In the genomic region with DNA sequence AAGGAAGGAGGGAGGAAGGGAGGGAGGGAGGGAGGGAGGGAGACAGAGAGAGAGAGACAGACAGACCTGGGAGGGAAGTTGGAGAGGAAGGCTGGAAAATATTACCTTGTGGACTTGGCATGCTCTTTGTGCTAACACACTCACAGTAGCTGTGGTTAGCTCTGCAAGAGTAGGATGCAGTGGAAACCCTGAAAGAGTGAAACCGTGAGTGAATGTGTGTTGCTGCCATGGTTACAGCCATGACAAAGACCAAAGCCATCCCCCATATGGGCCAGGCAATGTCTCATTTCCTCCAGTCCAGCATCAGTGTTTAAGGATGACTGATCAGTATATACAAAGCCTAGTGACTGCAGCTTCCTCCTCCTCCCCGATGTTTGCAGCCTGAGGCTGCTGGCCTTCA, we compare ENCODE assay signal across 8 mouse cellular contexts. TPM values are rescaled to one million over a fixed set of nuclear protein-coding genes. Genes with fewer than 3 reads are reported as not detected.
DNase-seq lines count a peak whose midpoint lies in the region; ATAC-seq and TF ChIP-seq lines count a peak whose summit lies in the region.

No protein-coding gene starts in this region.

- no peaks in the 10 kb centered on the region for H3K36me3 ChIP-seq in heart, embryonic 12.5 days
- no peaks in the 10 kb centered on the region for H3K36me3 ChIP-seq in limb, embryonic 14.5 days (ENCODE audit: control insufficient read depth, insufficient read depth, low read length)

- no peaks in the 10 kb centered on the region for H3K9me3 ChIP-seq in heart, embryonic 12.5 days (replicated peaks)
- H3K9me3 ChIP-seq in limb, embryonic 14.5 days (ENCODE audit: control insufficient read depth, low read length) = no peaks in the 10 kb centered on the region

- DNase-seq in heart, postnatal 36 days = no peak
- DNase-seq in thymus, postnatal 0 days (ENCODE audit: low spot score) = peak; percentile 6
- no peak for DNase-seq in thymus, postnatal 36 days
- DNase-seq in limb, embryonic 14.5 days (ENCODE audit: low spot score) = peak; percentile 70
- DNase-seq in layer of hippocampus, adult 2 months (ENCODE audit: low spot score in 2 of 2) = no peak
- no peak for DNase-seq in right cerebral cortex, postnatal 10 days (ENCODE audit: low spot score in 2 of 2)
- no peak for DNase-seq in left cerebral cortex, postnatal 4 days

- TF ChIP-seq POLR2A in limb, embryonic 14.5 days (IDR thresholded peaks at IDR 0.05; ENCODE audit: borderline replicate concordance, extremely low read depth, insufficient read depth, insufficient read length) = no peak

- peak overlapping the region; percentile 52 for H3K4me2 ChIP-seq in heart, embryonic 12.5 days
- peak overlapping the region; percentile 32; the same call in 1 of the 2 replicates for H3K4me2 ChIP-seq in limb, embryonic 14.5 days (replicated peaks; ENCODE audit: low read depth, low read length, severe bottlenecking)

- no peak overlapping the region for H3K27ac ChIP-seq in heart, embryonic 12.5 days (ENCODE audit: poor library complexity, severe bottlenecking)
- no peak overlapping the region for H3K27ac ChIP-seq in limb, embryonic 14.5 days (replicated peaks; ENCODE audit: low read depth, low read length)
- no peak overlapping the region for H3K27ac ChIP-seq in layer of hippocampus, adult 2 months

- ATAC-seq in heart, embryonic 12.5 days (ENCODE audit: insufficient number of reproducible peaks, low FRiP score) = peak; percentile 49
- peak; percentile 61 for ATAC-seq in limb, embryonic 14.5 days (ENCODE audit: low FRiP score, low read depth)

- peak overlapping the region; percentile 30 for H3K4me3 ChIP-seq in heart, embryonic 12.5 days
- no peak overlapping the region for H3K4me3 ChIP-seq in limb, embryonic 14.5 days (replicated peaks; ENCODE audit: low read length)
- no peak overlapping the region for H3K4me3 ChIP-seq in layer of hippocampus, adult 2 months

- intact Hi-C loops in heart, postnatal 36 days (cut with DNase I) = loop anchor here (1.0 to 5.0 kb wide), 4 partner anchors 45 to 219 kb away; no protein-coding TSS in a partner anchor
- intact Hi-C loops in left cerebral cortex, postnatal 4 days (cut with DNase I) = loop anchor here (5.0 kb wide), 1 partner anchor 220 kb away; no protein-coding TSS in a partner anchor

- WGBS in heart, embryonic 12.5 days = 15% methylated on average over 2 of the region's 2 CpGs
- WGBS in limb, embryonic 14.5 days = 32% methylated on average over 2 of the region's 2 CpGs

- H3K9ac ChIP-seq in heart, embryonic 12.5 days = no peak overlapping the region
- H3K9ac ChIP-seq in limb, embryonic 14.5 days (ENCODE audit: low read depth, low read length, severe bottlenecking) = no peak overlapping the region

- H3K27me3 ChIP-seq in heart, embryonic 12.5 days (replicated peaks) = no peaks in the 10 kb centered on the region
- H3K27me3 ChIP-seq in limb, embryonic 14.5 days (ENCODE audit: control insufficient read depth, insufficient read depth, low read length) = no peaks in the 10 kb centered on the region

- no peak for TF ChIP-seq CTCF in layer of hippocampus, adult 2 months (conservative IDR thresholded peaks at IDR 0.05)

- no peaks in the 10 kb centered on the region; the same call in 1 of the 2 replicates for H3K4me1 ChIP-seq in heart, embryonic 12.5 days (replicated peaks)
- no peaks in the 10 kb centered on the region for H3K4me1 ChIP-seq in limb, embryonic 14.5 days (ENCODE audit: control insufficient read depth, insufficient read depth, low read length)

RNA-seq across cellular contexts. Expression of gene Spink2, which starts 6.5 kb away (rescaled TPM):
- 7.3 and 7.9 TPM in 2 replicates for polyA plus RNA-seq in heart, embryonic 12.5 days (2016; fragmentation: Nextera tagmentation; extraction: Ambion mirVana)
- under 1 TPM in 1 of 2 experiments, not detected in 1; 0.53 TPM for total RNA-seq in heart, postnatal 36 days (2021)
- polyA plus RNA-seq in thymus, postnatal 0 days (2015; fragmentation: Nextera tagmentation; extraction: Ambion mirVana) = 1.3 and 1.4 TPM in 2 replicates
- polyA plus RNA-seq in limb, embryonic 14.5 days (2012; rRNA removed) = 4.6 TPM in 2 replicates
- 3.7 and 3.8 TPM in 2 replicates for polyA plus RNA-seq in limb, embryonic 14.5 days (2014; fragmentation: Nextera tagmentation; extraction: Ambion mirVana)
- not detected for total RNA-seq in layer of hippocampus, adult 2 months (2021)
- not detected for total RNA-seq in left cerebral cortex, postnatal 4 days (2021)

RNA-seq across cellular contexts. Expression of gene Rest, which starts 47.6 kb away (rescaled TPM):
- polyA plus RNA-seq in heart, embryonic 12.5 days (2016; fragmentation: Nextera tagmentation; extraction: Ambion mirVana) = 31.0 and 32.2 TPM in 2 replicates
- 10 to 100 TPM; 14.8 to 16.5 TPM for total RNA-seq in heart, postnatal 36 days (2021)
- polyA plus RNA-seq in thymus, postnatal 0 days (2015; fragmentation: Nextera tagmentation; extraction: Ambion mirVana) = 32.4 and 37.4 TPM in 2 replicates
- polyA plus RNA-seq in limb, embryonic 14.5 days (2012; rRNA removed) = 27.9 and 28.2 TPM in 2 replicates
- polyA plus RNA-seq in limb, embryonic 14.5 days (2014; fragmentation: Nextera tagmentation; extraction: Ambion mirVana) = 47.0 and 58.2 TPM in 2 replicates
- total RNA-seq in layer of hippocampus, adult 2 months (2021) = 1 to 10 TPM; 3.4 to 4.4 TPM
- 1 to 10 TPM; 6.7 to 6.8 TPM for total RNA-seq in left cerebral cortex, postnatal 4 days (2021)

Comparison
In these comparisons a context has a peak if more than half of its experiments do, and no peak if none do; other contexts are left out.
1. DNase-seq: peak in thymus, postnatal 0 days (single experiment) and limb, embryonic 14.5 days (single experiment); none in heart, postnatal 36 days (0 of 2), thymus, postnatal 36 days (0 of 2), layer of hippocampus, adult 2 months (0 of 2), right cerebral cortex, postnatal 10 days (0 of 2) and left cerebral cortex, postnatal 4 days (single experiment).